Mouse (Mus musculus): ENCODE data around the gene Slc25a39.

DNA sequence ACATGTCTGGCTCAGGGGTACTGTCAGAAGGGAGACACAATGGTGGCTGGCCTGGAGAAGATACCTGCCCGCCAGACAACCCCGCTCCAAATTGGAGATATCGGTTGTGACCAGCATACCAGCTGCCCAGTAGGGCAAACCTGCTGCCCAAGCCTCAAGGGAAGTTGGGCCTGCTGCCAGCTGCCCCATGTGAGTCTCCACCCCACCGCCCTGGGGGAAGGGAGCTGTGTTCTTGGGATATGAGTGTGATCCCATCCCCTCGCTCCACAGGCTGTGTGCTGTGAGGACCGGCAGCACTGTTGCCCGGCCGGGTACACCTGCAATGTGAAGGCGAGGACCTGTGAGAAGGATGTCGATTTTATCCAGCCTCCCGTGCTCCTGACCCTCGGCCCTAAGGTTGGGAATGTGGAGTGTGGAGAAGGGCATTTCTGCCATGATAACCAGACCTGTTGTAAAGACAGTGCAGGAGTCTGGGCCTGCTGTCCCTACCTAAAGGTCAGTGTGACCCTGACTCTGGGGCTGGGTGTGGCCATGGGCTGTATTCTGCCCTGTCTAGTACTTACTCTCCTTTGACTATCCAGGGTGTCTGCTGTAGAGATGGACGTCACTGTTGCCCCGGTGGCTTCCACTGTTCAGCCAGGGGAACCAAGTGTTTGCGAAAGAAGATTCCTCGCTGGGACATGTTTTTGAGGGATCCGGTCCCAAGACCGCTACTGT, 28.2 kb upstream of the Slc25a39 start:
- TF ChIP-seq CTCF (IDR thresholded peaks at IDR 0.05; ENCODE audit: insufficient read depth, low read depth, low read length) (no peak), POLR2A (IDR thresholded peaks at IDR 0.05; ENCODE audit: insufficient read depth, low read depth, low read length) (no peak)

All from olfactory bulb, adult 2 months (tissue).